In genomic region chr15:27503801-27504730, GRCm38 (mm10) we compare ENCODE assay signal across 14 mouse cellular contexts. TPM values are rescaled to one million over a fixed set of nuclear protein-coding genes. Genes with fewer than 3 reads are reported as not detected.
DNase-seq lines count a peak whose midpoint lies in the region; ATAC-seq lines count a peak whose summit lies in the region.
"Had no signal": no experiment of that assay in that cellular context is flagged by ENCODE, and none has a peak within 500 bp of the region (broad histone marks: within the 10 kb centered on the region; RNA-seq: fewer than 3 reads in every experiment).

No protein-coding gene starts in this region.

- ATAC-seq in heart, embryonic 11.5 days (replicated peaks; ENCODE audit: insufficient number of reproducible peaks, low FRiP score, low TSS enrichment): 0 out of 2 replicates have a peak, but pooled peaks have one; percentile 53
- ATAC-seq in liver, embryonic 16.5 days (ENCODE audit: low read depth): no peak
- no peak; the same call in 1 of the 2 replicates for ATAC-seq in liver, embryonic 11.5 days (replicated peaks; ENCODE audit: low FRiP score)
- ATAC-seq in granulocyte monocyte progenitor cell, adult 5-6 weeks (replicated peaks; ENCODE audit: poor library complexity, severe bottlenecking): peak; percentile 39
- ATAC-seq in forebrain, embryonic 15.5 days (replicated peaks): no peak

- DNase-seq in heart, adult 18-20 months: no peak
- DNase-seq in liver, embryonic 11.5 days (ENCODE audit: low spot score): no peak
- peak; percentile 49 for DNase-seq in mesoderm, embryonic 11.5 days (ENCODE audit: low read depth, low spot score)
- DNase-seq in left cerebral cortex, adult 9 months (ENCODE audit: low spot score in 2 of 2): no peak
- DNase-seq: adrenal gland, postnatal 36 days; layer of hippocampus, postnatal 36 days had no signal

- H3K4me2 ChIP-seq in heart, embryonic 11.5 days: no peak overlapping the region
- no peak overlapping the region for H3K4me2 ChIP-seq in liver, embryonic 16.5 days (ENCODE audit: low read depth, low read length)
- no peak overlapping the region for H3K4me2 ChIP-seq in liver, embryonic 11.5 days
- H3K4me2 ChIP-seq in forebrain, embryonic 15.5 days (replicated peaks): no peak overlapping the region
- H3K4me2 ChIP-seq: embryonic facial prominence, embryonic 13.5 days; kidney, embryonic 15.5 days; liver, embryonic 15.5 days had no signal

- H3K27ac ChIP-seq in heart, embryonic 11.5 days (ENCODE audit: low read depth, low read length): no peak overlapping the region
- H3K27ac ChIP-seq in liver, embryonic 16.5 days (ENCODE audit: low read length): 0 out of 2 replicates have a peak overlapping the region, but pooled peaks have one; percentile 9
- H3K27ac ChIP-seq in liver, embryonic 11.5 days (ENCODE audit: low read depth, low read length): no peak overlapping the region
- no peak overlapping the region for H3K27ac ChIP-seq in forebrain, embryonic 15.5 days (replicated peaks)
- H3K27ac ChIP-seq: embryonic facial prominence, embryonic 13.5 days; kidney, embryonic 15.5 days; liver, embryonic 15.5 days had no signal

- no peak overlapping the region for H3K9ac ChIP-seq in heart, embryonic 11.5 days (ENCODE audit: low read depth, low read length)
- H3K9ac ChIP-seq in liver, embryonic 16.5 days (ENCODE audit: low read depth, low read length): no peak overlapping the region
- H3K9ac ChIP-seq in liver, embryonic 11.5 days (ENCODE audit: low read depth, low read length): no peak overlapping the region
- no peak overlapping the region for H3K9ac ChIP-seq in forebrain, embryonic 15.5 days (replicated peaks)
- H3K9ac ChIP-seq: embryonic facial prominence, embryonic 13.5 days; forebrain, postnatal 0 days; kidney, embryonic 15.5 days; liver, embryonic 15.5 days had no signal

- peaks cover 64% of the 10 kb centered on the region for H3K4me1 ChIP-seq in heart, embryonic 11.5 days (ENCODE audit: control insufficient read depth, insufficient read depth, low read length)
- H3K4me1 ChIP-seq in liver, embryonic 16.5 days (ENCODE audit: control insufficient read depth, low read depth, low read length): peaks cover 32% of the 10 kb centered on the region
- peaks cover 35% of the 10 kb centered on the region for H3K4me1 ChIP-seq in liver, embryonic 11.5 days (replicated peaks; ENCODE audit: control insufficient read depth, insufficient read depth, low read length)
- H3K4me1 ChIP-seq in forebrain, embryonic 15.5 days: peaks cover 4% of the 10 kb centered on the region; the same call in 1 of the 2 replicates

- WGBS in heart, embryonic 11.5 days (ENCODE audit: insufficient replicate concordance): 63% methylated on average over 20 of the region's 20 CpGs
- 48% methylated on average over 20 of the region's 20 CpGs for WGBS in liver, embryonic 16.5 days (ENCODE audit: insufficient replicate concordance)
- WGBS in liver, embryonic 11.5 days: 66% methylated on average over 20 of the region's 20 CpGs
- 82% methylated on average over 20 of the region's 20 CpGs for WGBS in forebrain, embryonic 15.5 days

- H3K4me3 ChIP-seq in heart, embryonic 11.5 days (ENCODE audit: low read depth, low read length): no peak overlapping the region
- H3K4me3 ChIP-seq in liver, embryonic 16.5 days (ENCODE audit: low read depth, low read length): no peak overlapping the region
- no peak overlapping the region for H3K4me3 ChIP-seq in liver, embryonic 11.5 days (ENCODE audit: low read depth, low read length)
- H3K4me3 ChIP-seq in forebrain, embryonic 15.5 days: no peak overlapping the region
- H3K4me3 ChIP-seq: embryonic facial prominence, embryonic 13.5 days; kidney, embryonic 15.5 days; liver, embryonic 15.5 days had no signal

- H3K36me3 ChIP-seq in heart, embryonic 11.5 days (ENCODE audit: control insufficient read depth, insufficient read depth, low read length): no peaks in the 10 kb centered on the region
- H3K36me3 ChIP-seq in liver, embryonic 16.5 days (ENCODE audit: control insufficient read depth, insufficient read depth): no peaks in the 10 kb centered on the region
- no peaks in the 10 kb centered on the region for H3K36me3 ChIP-seq in liver, embryonic 11.5 days (ENCODE audit: control insufficient read depth, insufficient read depth, low read length)
- H3K36me3 ChIP-seq in forebrain, embryonic 15.5 days: no peaks in the 10 kb centered on the region
- H3K36me3 ChIP-seq: embryonic facial prominence, embryonic 13.5 days; kidney, embryonic 15.5 days; liver, embryonic 15.5 days had no signal

- no peaks in the 10 kb centered on the region for H3K9me3 ChIP-seq in heart, embryonic 11.5 days (replicated peaks; ENCODE audit: control insufficient read depth, low read length)
- H3K9me3 ChIP-seq in liver, embryonic 16.5 days (replicated peaks; ENCODE audit: control insufficient read depth, low read length): no peaks in the 10 kb centered on the region
- H3K9me3 ChIP-seq in liver, embryonic 11.5 days (ENCODE audit: control insufficient read depth, low read length): no peaks in the 10 kb centered on the region
- H3K9me3 ChIP-seq in forebrain, embryonic 15.5 days: no peaks in the 10 kb centered on the region
- H3K9me3 ChIP-seq: embryonic facial prominence, embryonic 13.5 days; kidney, embryonic 15.5 days; liver, embryonic 15.5 days had no signal

- H3K27me3 ChIP-seq in heart, embryonic 11.5 days (ENCODE audit: control insufficient read depth, insufficient read depth, low read length): no peaks in the 10 kb centered on the region
- H3K27me3 ChIP-seq in liver, embryonic 16.5 days (ENCODE audit: control insufficient read depth, insufficient read depth, low read depth, low read length): no peaks in the 10 kb centered on the region
- no peaks in the 10 kb centered on the region for H3K27me3 ChIP-seq in liver, embryonic 11.5 days (replicated peaks; ENCODE audit: control insufficient read depth, insufficient read depth, low read length)
- H3K27me3 ChIP-seq in forebrain, embryonic 15.5 days: no peaks in the 10 kb centered on the region
- H3K27me3 ChIP-seq: embryonic facial prominence, embryonic 13.5 days; kidney, embryonic 15.5 days; liver, embryonic 15.5 days had no signal

RNA-seq across cellular contexts. Expression of gene Ank, which starts 37.6 kb away (rescaled TPM):
- polyA plus RNA-seq in heart, embryonic 11.5 days (2014; fragmentation: Nextera tagmentation; extraction: Ambion mirVana): 11.9 and 13.5 TPM in 2 replicates
- 100 to 1,000 TPM; 200 to 202 TPM for total RNA-seq in heart, adult 18-20 months (2021)
- polyA plus RNA-seq in liver, embryonic 16.5 days (2015; fragmentation: Nextera tagmentation; extraction: Ambion mirVana): 5.9 and 6.6 TPM in 2 replicates
- 13.1 and 14.6 TPM in 2 replicates for polyA plus RNA-seq in liver, embryonic 11.5 days (2014; fragmentation: Nextera tagmentation; extraction: Ambion mirVana)
- total RNA-seq in granulocyte monocyte progenitor cell, adult 5-6 weeks (2014; fragmentation: Nextera tagmentation): 20.1 and 20.8 TPM in 2 replicates
- 11.3 and 12.4 TPM in 2 replicates for total RNA-seq in granulocyte monocyte progenitor cell, adult 5-6 weeks (2017)
- 16.7 and 17.1 TPM in 2 replicates for polyA plus RNA-seq in forebrain, embryonic 15.5 days (2015; fragmentation: Nextera tagmentation; extraction: Ambion mirVana)

Comparison
In these comparisons a context has a peak if more than half of its experiments do, and no peak if none do; other contexts are left out.
1. ATAC-seq: peak in heart, embryonic 11.5 days (single experiment) and granulocyte monocyte progenitor cell, adult 5-6 weeks (single experiment); none in liver, embryonic 16.5 days (single experiment), liver, embryonic 11.5 days (single experiment) and forebrain, embryonic 15.5 days (single experiment).